Mouse (Mus musculus): ENCODE measurements around the gene Snrpa1.
A peak's percentile ranks its signal among the peaks of the same experiment; 100 is the strongest.

DNA sequence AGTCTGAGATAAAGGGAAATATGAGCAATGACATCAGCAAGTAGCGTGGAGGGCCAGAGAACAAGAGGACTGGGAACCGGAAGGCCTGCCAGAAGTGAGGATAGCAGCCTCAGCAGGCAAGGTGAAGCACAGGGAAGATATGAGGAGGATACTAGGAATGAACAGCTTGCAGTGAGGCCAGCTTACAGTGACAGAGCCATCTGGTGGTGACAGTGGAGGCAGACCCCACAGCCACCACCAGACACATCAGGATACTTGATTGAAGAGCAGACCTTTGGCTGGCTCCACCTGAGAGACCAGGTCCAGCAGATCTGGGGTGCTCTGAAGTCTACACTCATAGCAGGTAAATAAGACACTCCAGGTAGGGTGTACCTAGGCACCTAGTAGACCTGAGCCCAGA is 31.1 kb upstream of the Snrpa1 start:
- peak; percentile 59; the same call in 1 of the 2 replicates for TF ChIP-seq CTCF (IDR thresholded peaks at IDR 0.05; ENCODE audit: borderline replicate concordance, extremely low read depth, insufficient read depth, insufficient read length)
- TF ChIP-seq POLR2A (IDR thresholded peaks at IDR 0.05; ENCODE audit: borderline replicate concordance, extremely low read depth, insufficient read depth, insufficient read length, poor library complexity, severe bottlenecking): no peak
